Mouse (Mus musculus): ENCODE measurements around the gene Vpreb1.

GRCm38 (mm10) chr16:16896015-16896381 lies 25.4 kb upstream of the Vpreb1 start:
- TF ChIP-seq EP300 (IDR thresholded peaks at IDR 0.05; ENCODE audit: low read depth) (no peak), CTCF (IDR thresholded peaks at IDR 0.05; ENCODE audit: low read depth) (no peak)
